Mouse (Mus musculus) NIH3T3 (cell line): ENCODE results near the gene Hgf.
A peak's percentile ranks its signal among the peaks of the same experiment; 100 is the strongest.

Experiments
- DNase-seq: peaks from one replicate; pipeline ENCODE4 v3.0.0-alpha.2; 2012; ENCODE audit warnings: low read depth

Gene Hgf

DNA sequence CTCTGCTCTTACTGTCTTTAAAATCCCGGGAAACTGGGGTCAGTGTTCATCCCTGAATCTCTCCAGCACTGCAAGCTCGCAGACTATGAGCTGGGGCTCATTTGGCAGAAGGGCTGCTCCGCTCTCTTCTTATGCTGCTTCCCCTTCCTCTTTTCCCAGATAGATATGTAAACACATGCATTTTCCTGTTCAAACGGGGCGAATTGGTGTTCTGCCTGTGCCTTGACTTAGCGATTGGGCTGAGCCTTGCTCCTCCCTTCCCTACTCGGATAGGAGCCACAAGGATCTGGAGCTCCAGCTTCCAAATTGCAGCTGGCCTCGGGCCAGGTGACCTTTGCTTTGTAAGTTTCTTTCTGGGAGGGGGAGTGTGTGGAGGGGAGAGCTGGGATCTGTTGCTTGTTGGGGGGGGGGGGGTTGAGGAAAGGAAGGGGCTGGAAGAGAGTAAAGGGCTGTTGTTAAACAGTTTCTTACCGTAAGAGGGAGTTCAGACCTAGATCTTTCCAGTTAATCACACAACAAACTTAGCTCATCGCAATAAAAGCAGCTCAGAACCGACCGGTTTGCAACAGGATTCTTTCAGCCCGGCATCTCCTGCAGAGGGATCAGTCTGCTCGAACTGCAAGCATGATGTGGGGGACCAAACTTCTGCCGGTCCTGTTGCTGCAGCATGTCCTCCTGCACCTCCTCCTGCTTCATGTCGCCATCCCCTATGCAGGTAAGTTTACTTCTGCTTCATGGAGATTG, at the start of gene Hgf:
TSS of gene Hgf (plus strand) at position 192 of the 744 bp plus-strand sequence.
- DNase-seq = peak; percentile 96

DNA sequence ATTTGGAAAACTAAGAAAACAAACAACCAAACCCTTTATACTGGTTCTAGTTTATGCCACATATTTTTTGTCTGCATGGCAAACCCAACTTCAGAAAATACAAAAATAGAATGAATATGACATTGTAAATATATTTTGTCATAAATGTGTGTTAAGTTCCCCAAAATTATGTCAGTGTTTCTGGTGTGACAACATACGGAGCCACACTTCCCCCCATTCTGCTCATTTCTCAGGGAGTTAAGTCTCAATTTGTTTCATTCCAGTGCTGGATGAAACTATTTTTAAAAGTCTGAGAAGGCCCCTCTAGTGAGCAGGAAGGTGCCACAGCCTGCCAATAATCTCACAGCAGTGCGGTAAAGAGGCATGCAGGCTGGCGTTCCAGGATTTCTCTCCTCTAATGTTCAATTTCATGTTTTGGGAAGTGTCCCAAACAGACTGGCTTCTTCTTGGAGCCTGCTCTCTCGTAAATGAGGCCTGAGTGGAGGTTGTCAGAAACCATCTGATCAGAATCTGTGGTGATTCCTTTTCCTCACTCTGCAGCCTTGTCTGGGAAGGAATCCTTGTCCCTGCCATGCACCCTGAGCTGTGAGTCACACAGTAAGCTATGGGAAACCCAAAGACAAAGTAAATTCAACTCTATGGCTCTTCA, 46.5 kb upstream of the Hgf start:
- DNase-seq = peak; percentile 37

DNA sequence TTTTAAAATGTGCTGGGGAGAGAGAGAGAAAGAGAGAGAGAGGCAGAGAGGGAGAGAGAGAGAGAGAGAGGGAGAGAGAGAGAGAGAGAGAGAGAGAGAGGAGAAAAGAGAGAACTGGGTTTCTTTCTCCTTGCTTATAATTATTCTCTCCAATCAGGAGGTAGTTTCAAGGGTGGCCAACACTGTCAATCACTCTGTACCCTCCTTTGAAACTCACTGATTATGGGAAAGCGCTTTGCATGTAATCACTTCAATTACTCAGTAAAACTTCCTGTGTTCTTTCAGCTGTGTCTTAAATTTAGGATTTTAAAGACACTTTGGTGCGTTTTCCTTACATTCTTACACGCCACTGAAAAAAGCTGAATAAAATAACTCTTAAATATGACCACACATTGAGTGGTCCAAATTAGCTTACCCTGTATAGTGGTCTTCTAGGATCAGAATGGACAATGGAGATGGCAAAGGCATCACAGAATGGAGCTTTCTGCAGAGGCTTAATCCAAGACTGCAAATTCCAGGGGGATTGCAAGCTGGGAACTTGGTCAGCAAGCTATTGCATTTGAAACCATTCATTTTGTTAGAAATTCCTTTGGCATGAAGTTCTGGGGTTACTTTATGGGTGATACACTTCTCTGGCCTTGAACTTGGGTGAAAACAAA, 21.5 kb upstream of the Hgf start:
- no peak for DNase-seq

GRCm38 (mm10) chr5:16538067-16538466, 15.2 kb upstream of the Hgf start:
- DNase-seq = peak; percentile 43

GRCm38 (mm10) chr5:16541561-16542116, 11.7 kb upstream of the Hgf start:
- peak; percentile 61 for DNase-seq

DNA sequence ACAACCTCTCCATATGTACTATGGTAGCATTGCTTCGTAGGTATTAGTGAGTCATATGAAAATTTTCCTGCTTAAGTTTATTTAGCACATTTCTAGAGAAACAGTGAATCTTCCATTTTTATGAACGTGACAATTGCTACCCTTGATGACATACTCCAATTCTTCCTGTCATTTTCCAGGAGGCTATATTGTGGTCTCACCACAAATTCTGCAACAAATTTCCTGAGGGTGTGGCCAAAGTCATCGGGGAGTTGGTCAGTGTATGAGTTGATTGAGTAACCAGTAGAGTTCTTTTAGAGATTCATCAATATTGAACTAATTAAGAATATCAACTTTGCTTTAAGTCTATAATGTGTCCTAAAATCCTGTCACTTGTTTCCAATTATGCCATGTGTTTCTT, 5.8 kb upstream of the Hgf start:
- DNase-seq = no peak

DNA sequence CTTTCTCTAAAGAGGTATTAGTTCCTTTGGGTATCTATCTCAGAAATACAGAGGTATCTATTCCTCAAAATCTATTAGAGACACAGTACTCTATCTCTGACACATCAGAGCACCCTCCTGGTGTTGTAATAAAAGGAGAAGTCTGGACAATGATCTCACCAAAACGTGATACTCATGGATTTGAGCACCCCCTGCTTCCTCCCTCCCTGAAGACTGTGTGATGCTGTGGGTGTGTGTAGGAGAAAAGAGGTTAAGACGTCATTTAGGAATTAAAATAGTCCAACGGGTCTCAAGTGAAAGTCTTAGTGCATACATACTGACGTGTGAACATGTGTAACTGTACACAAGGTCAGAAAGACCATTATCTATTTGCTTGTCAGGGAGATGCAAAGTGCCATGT, 648 bp upstream of the Hgf start:
- DNase-seq = peak; percentile 37

DNA sequence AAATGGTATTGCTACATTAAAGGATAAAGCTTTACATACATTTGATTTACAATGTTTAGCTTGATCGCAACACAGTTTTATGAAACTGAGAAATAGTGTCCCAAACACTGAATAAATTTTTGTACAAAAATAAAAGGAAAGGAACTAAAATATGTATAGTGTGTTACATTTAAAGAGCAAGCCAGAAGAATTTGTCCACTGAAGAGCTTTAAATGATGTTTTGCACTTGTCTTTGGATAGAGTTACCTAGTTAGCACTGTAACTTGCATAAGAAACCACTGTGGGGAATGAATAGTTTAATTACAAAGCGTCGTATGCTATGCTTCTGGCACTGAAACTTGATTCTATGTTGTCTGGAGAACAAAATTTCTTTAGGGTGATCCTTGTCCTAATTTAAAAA, 7.0 kb downstream of the Hgf start:
- no peak for DNase-seq

DNA sequence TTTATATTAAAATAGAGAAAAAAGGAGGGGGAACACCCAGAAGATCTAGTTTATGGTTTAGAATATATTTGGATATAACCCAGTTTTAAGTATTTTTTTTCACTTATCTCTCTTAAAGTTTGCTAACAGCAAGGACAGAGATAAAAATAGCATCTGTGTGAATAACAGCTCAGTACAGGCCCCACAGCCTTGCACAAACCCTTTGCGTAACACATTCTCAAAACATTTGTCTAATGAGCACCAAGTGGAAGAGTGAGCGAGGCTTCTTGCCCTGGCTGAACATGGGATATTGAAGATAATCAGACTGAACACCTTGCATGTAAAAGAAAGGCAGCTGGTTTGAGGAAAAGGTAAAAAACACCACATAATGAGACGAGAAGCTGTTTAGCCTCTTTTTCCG, 15.7 kb downstream of the Hgf start:
- DNase-seq = peak; percentile 47

DNA sequence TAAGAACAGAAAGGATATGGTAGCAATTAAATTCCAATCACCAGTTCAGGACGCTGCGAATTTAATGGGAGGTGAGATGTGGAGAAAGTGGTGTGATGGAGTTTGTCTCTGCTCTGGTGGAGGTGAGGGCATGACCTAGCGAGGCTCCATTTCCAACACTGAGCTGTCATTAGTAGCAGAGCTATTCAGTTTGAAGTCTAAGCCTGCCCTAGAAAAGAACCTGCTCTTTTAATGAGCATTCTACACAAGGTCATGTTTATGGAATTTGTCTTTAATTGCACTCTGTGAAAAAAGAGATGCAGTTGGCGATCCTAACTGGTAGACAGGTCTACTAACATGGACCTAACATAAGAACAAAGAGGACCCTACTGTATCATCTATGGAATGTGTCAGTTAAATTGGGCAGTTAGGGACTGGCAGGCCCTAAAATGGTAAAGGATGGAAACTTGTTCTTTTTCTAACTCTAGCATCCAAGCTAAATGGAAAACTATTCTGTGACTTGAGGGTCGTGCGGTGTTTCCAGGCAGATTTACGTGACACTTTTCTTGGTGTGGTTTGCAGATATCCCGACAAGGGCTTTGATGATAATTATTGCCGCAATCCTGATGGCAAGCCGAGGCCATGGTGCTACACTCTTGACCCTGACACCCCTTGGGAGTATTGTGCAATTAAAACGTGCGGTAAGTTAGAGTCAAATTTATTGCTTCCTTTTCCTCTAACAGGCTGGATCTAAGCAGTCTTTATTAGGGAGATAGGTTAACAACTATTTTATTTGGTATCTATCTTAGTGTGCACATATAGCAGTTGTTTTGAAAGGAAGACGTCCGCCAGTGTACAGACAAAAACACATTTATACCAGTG, 24.8 kb downstream of the Hgf start:
- no peak for DNase-seq

- no peak for DNase-seq
Measured at GRCm38 (mm10) chr5:16595699-16596098, 42.4 kb downstream of the Hgf start.

DNA sequence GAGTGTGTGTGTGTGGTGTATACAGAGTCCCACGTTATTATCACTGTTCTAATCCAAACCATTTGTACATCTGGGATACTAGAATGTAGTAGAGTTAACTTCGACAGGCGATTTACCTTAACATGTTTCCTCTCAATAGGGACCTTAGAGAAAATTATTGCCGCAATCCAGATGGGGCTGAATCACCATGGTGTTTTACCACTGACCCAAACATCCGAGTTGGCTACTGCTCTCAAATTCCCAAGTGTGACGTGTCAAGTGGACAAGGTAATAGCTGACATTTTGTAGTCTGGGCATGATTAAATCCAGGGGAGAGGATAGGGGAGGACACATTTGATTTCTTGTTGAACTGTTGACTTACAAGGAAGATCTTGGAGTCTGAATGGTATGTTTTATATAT, 44.7 kb downstream of the Hgf start:
- peak; percentile 73 for DNase-seq

- DNase-seq = peak; percentile 63
Measured at GRCm38 (mm10) chr5:16601463-16601862, 48.2 kb downstream of the Hgf start.

- peak; percentile 42 for DNase-seq
Measured at GRCm38 (mm10) chr5:16632996-16633395, 79.7 kb downstream of the Hgf start.

DNA sequence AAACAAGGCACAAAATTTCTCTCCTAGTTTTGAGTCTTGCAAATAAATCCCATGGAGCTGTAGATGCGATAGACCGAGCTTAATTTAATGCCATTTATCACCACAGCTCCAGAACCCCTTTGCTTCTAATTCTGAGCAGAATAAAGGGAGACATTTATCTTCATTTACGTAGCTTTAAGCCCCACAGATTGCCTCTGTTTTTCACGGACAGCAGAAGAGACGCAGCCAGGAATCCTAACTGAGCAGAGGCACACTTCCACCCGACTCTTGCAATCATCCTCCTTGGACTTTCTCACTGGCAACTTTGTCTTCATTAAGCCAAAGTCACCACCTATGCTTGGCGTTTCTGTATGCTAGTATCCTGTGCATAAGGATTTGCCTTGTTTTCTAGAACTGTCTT, 93.1 kb downstream of the Hgf start:
- DNase-seq = no peak

- no peak for DNase-seq
Measured at GRCm38 (mm10) chr5:16647701-16648100, 94.4 kb downstream of the Hgf start.

GRCm38 (mm10) chr5:16650240-16650639, 96.9 kb downstream of the Hgf start:
- no peak for DNase-seq

DNA sequence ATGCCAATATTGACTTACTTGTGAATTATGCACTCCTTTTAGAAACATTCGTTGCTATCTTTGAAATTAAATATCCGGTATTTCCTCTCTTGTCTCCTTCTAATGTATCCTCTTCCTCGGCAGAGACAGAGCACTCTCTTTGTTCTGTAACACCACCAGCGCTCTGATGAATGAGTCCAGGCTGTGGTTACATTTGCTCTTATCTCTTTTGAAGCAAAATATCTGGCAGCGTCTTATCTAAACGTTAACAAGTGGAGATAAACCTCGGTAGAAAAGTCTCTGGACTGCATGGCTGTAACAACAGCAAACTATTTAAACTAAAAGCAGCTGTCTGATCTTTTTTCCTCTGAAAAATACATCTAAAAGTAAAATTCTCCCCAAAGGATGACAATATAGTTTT, 100.7 kb downstream of the Hgf start:
- DNase-seq = no peak
